Mouse (Mus musculus) spleen, adult 2 months (tissue): ENCODE data around the gene Map4k3. TPM values are rescaled to one million over a fixed set of nuclear protein-coding genes. Genes with fewer than 3 reads are reported as not detected.

Source experiments
- DNase-seq, 2 experiments: peaks; one replicate each; pipeline versions ENCODE4 v3.0.0 to v3.0.0-alpha.2; 2012 to 2021; ENCODE audit warnings: low spot score in 2 of 2, low read depth in 1 of 2
- H3K27ac ChIP-seq: fragments of 200-500 bp; 2 replicates; pipeline ENCODE4 v1.5.1; 2012; ENCODE audit warnings: low read length, inconsistent platforms; ENCODE audit not compliant: insufficient read depth
- H3K27me3 ChIP-seq: fragments of 200-500 bp; 2 replicates; pipeline ENCODE4 v1.6.1; 2012; ENCODE audit warnings: mild to moderate bottlenecking, moderate library complexity, low read length, inconsistent platforms; ENCODE audit not compliant: control insufficient read depth, insufficient read depth
- H3K36me3 ChIP-seq: fragments of 200-500 bp; 2 replicates; pipeline ENCODE4 v1.6.1; 2012; ENCODE audit warnings: mild to moderate bottlenecking, low read length, inconsistent platforms; ENCODE audit not compliant: control insufficient read depth, insufficient read depth
- H3K4me1 ChIP-seq: fragments of 200-500 bp; 2 replicates; pipeline ENCODE4 v1.6.1; 2011; ENCODE audit warnings: inconsistent platforms; ENCODE audit not compliant: control insufficient read depth, insufficient read depth, insufficient read length
- H3K4me3 ChIP-seq: fragments of 200-500 bp; 2 replicates; pipeline ENCODE4 v1.5.1; 2011; ENCODE audit warnings: mild to moderate bottlenecking, inconsistent platforms; ENCODE audit not compliant: insufficient read depth, insufficient read length; ENCODE audit errors: extremely low read depth
- CTCF ChIP-seq: fragments of 200-500 bp; IDR thresholded peaks from 2 replicates; pipeline ENCODE4 v1.5.1; 2011; ENCODE audit warnings: mild to moderate bottlenecking, inconsistent platforms; ENCODE audit not compliant: insufficient read depth, insufficient read length, insufficient replicate concordance; ENCODE audit errors: extremely low read depth
- POLR2A ChIP-seq: fragments of 200-500 bp; IDR thresholded peaks from 2 replicates; pipeline ENCODE4 v1.6.1; 2011; ENCODE audit warnings: low read depth, low read length, inconsistent platforms
- whole genome bisulfite sequencing: fragments of 180-500 bp; shearing (Covaris S2); methylation state at CpG from one replicate; pipeline ENCODE4 v1.1.7; 2018; 5-methylcytosine and 5-hydroxymethylcytosine counted together
- polyA plus RNA-seq: library from polyadenylated mRNA; depleted of rRNA; stranded (reverse); fragments of >200 nt; gene quantifications from 2 replicates; pipeline ENCODE4 v1.2.3, GENCODE M21; 2012

Gene Map4k3
- polyA plus RNA-seq, 1 experiment, result 4.3 TPM

- 77% methylated on average over 5 of the region's 5 CpGs for WGBS
These were observed 14.7 kb downstream of the Map4k3 start for GRCm38 (mm10) chr17:80713588-80713987.

GRCm38 (mm10) chr17:80709921-80710838 is 18.1 kb downstream of the Map4k3 start:
- no peaks in the 10 kb centered on the region for H3K4me1 ChIP-seq
- TF ChIP-seq POLR2A (no peak), CTCF (no peak)
- 88% methylated on average over 24 of the region's 24 CpGs for WGBS
- no peaks in the 10 kb centered on the region for H3K36me3 ChIP-seq
- no peak overlapping the region for H3K4me3 ChIP-seq
- DNase-seq, result no peak
- no peak overlapping the region for H3K27ac ChIP-seq
- no peaks in the 10 kb centered on the region for H3K27me3 ChIP-seq

More at GRCm38 (mm10) chr17:80713588-80713987, 14.7 kb downstream of the Map4k3 start:
- no peak for DNase-seq
- Histone ChIP-seq H3K36me3 (no peaks in the 10 kb centered on the region), H3K4me1 (no peaks in the 10 kb centered on the region), H3K4me3 (no peak overlapping the region), H3K27ac (no peak overlapping the region), H3K27me3 (no peaks in the 10 kb centered on the region)
- TF ChIP-seq POLR2A (no peak), CTCF (no peak)

GRCm38 (mm10) chr17:80708803-80709202 is 19.5 kb downstream of the Map4k3 start:
- H3K4me3 ChIP-seq, result no peak overlapping the region
- no peaks in the 10 kb centered on the region for H3K36me3 ChIP-seq
- H3K27me3 ChIP-seq, result no peaks in the 10 kb centered on the region
- H3K4me1 ChIP-seq, result no peaks in the 10 kb centered on the region
- 88% methylated on average over 6 of the region's 6 CpGs for WGBS
- TF ChIP-seq CTCF (no peak), POLR2A (no peak)
- H3K27ac ChIP-seq, result no peak overlapping the region
- no peak for DNase-seq

GRCm38 (mm10) chr17:80707176-80707575 is 21.1 kb downstream of the Map4k3 start:
- Histone ChIP-seq H3K36me3 (no peaks in the 10 kb centered on the region), H3K27ac (no peak overlapping the region), H3K4me1 (no peaks in the 10 kb centered on the region), H3K4me3 (no peak overlapping the region), H3K27me3 (no peaks in the 10 kb centered on the region)
- TF ChIP-seq CTCF, result no peak
- no peak for TF ChIP-seq POLR2A
- WGBS, result 81% methylated on average over 4 of the region's 4 CpGs
- no peak for DNase-seq

GRCm38 (mm10) chr17:80706608-80707007 is 21.7 kb downstream of the Map4k3 start:
- no peaks in the 10 kb centered on the region for H3K27me3 ChIP-seq
- no peaks in the 10 kb centered on the region for H3K4me1 ChIP-seq
- DNase-seq, result no peak
- 52% methylated on average over 6 of the region's 6 CpGs for WGBS
- no peak for TF ChIP-seq POLR2A
- TF ChIP-seq CTCF, result no peak
- no peak overlapping the region for H3K27ac ChIP-seq
- H3K4me3 ChIP-seq, result no peak overlapping the region
- no peaks in the 10 kb centered on the region for H3K36me3 ChIP-seq

- Histone ChIP-seq H3K4me1 (peaks cover 4% of the 10 kb centered on the region; the same call in 1 of the 2 replicates), H3K36me3 (no peaks in the 10 kb centered on the region), H3K27ac (no peak overlapping the region), H3K4me3 (no peak overlapping the region), H3K27me3 (no peaks in the 10 kb centered on the region)
- DNase-seq, result no peak
- TF ChIP-seq CTCF, result no peak
- TF ChIP-seq POLR2A, result no peak
- WGBS, result 81% methylated on average over 5 of the region's 5 CpGs
These were observed 26.6 kb downstream of the Map4k3 start for GRCm38 (mm10) chr17:80701687-80702086.

- no peaks in the 10 kb centered on the region for H3K36me3 ChIP-seq
- TF ChIP-seq POLR2A (no peak), CTCF (no peak)
- no peak overlapping the region for H3K4me3 ChIP-seq
- 63% methylated on average over 7 of the region's 7 CpGs for WGBS
- no peaks in the 10 kb centered on the region for H3K27me3 ChIP-seq
- H3K27ac ChIP-seq, result no peak overlapping the region
- DNase-seq, result no peak
- H3K4me1 ChIP-seq, result peaks cover 4% of the 10 kb centered on the region; the same call in 1 of the 2 replicates
These were observed 29.4 kb downstream of the Map4k3 start for GRCm38 (mm10) chr17:80698930-80699329.
